Mouse (Mus musculus) spleen, embryonic (tissue): Measurements from ENCODE around the gene Rnf220.

Experiments used
- CTCF ChIA-PET: fragments of 350-600 bp; sonication (Branson Sonifier 250); formaldehyde crosslinking; loops from one replicate; lab custom pipeline; 2022; lab: Charles Lee

Gene Rnf220

DNA sequence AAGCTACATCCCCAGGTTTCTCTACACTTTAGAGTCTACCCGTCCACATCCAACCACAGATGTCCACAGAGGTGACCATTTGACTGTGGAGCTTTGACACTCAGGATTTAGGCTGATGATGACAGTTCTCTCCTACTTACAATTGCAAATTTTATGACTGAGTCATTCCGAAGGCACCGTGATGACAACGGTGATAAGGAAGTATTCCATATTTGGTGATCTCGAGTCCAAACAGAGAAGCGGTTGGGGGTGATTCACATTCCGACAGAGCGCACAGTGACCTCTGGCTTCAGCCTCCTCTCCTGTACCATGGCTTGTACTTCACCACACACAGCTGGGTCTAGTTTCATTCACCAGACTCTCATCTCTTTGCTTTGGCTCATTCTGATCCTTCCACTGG lies 115.0 kb downstream of the Rnf220 start:
- CTCF ChIA-PET = interaction anchor here (0.6 kb wide), 1 partner anchor 1662 kb away, joined by 7 read pairs; no protein-coding TSS in a partner anchor

DNA sequence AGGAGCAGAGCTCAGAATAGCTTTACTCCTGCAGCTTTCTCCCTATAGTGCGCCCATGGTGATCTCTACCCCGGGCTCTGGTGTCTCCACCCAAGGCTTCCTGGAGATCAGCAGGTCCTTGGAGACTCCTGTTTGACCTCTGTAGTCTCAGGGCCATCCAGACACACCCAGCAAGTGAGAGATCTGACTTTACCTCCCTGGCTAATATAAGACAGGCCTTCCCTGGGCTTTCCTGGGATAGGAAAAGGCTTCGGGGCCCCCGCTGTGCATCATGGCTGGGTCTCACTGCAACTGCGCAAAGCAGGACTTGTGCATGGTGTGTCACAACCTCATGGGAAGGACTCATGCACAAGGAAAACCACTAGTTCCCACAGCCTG lies 116.3 kb downstream of the Rnf220 start:
- CTCF ChIA-PET = no interaction called here

DNA sequence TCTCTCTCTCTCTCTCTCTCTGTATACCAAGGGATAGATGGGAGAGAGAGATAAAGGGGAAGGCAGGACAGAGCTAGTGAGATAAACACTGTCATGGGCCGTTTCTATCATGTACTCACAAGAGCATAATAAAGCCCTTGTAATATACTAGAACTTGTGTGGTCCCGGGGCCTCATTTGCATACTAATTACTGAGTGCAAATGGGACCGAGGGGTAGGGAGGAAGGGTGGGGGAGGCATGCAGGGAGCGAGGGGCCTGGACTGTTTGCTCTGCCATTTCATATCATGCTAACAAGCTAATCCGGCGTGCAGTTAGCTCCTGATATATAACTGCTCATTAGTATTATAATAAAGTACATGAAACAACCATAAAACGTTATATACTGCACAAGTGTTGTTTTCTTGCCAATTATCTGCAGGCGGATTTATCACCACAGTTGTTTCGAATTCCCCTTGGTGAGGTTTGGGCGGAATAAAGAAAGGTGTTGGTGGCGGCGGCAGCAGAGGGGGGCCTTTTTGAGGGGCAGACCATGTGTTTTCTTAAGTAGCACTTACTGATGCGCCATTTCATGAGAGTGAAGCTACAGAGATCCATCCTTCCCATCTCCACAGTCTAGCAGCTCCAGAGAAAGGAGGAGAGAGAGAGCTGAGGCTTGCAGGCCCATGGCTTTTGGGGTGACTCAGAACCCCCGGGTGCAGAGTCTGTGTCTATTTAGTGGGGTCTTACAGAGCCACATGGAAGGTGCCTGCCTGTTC lies 116.9 kb downstream of the Rnf220 start:
- CTCF ChIA-PET = no interaction called here

GRCm38 (mm10) chr4:117374078-117374540 lies 122.7 kb downstream of the Rnf220 start:
- CTCF ChIA-PET = no interaction called here

GRCm38 (mm10) chr4:117373324-117374077 lies 123.4 kb downstream of the Rnf220 start:
- CTCF ChIA-PET = no interaction called here

DNA sequence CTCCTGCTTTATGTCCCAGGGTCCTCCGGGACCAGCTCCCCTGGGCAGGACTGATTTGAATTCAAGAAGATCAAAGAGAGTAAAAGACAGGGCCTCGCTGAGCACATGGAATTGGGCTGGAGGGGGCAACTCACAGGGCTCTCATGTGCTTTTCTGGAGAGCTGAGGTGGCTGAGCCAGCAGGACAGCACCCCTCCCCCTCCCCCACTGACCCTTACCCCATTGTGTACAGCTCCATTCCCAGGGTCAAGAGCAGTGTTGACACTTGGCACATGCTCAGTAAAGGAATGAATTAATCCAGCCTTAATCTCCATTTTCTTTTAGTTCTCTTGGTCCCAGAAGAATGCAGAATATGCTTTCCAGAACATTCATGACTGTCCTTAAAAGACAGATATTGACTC lies 125.0 kb downstream of the Rnf220 start:
- CTCF ChIA-PET = no interaction called here

GRCm38 (mm10) chr4:117370354-117370753 lies 126.5 kb downstream of the Rnf220 start:
- CTCF ChIA-PET = no interaction called here

DNA sequence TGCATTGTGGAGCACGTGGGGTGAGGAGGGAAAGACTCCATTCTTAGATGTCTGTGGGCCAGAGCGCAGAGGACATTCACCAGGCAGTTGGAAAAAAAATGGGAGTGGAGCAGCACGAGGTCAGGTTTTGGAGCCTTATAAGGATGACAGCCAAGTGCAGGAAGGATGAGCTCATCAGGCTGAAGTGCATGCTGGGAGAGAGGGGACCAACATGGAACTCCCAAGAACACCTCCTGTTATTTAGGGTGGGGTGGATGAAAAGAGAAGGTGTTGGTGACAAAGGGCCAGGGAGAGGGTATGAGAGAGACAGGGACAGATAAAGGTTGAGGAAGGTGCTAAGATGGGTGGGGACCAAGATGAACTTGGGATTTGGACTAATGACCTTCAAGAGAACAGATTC lies 127.3 kb downstream of the Rnf220 start:
- CTCF ChIA-PET = no interaction called here

DNA sequence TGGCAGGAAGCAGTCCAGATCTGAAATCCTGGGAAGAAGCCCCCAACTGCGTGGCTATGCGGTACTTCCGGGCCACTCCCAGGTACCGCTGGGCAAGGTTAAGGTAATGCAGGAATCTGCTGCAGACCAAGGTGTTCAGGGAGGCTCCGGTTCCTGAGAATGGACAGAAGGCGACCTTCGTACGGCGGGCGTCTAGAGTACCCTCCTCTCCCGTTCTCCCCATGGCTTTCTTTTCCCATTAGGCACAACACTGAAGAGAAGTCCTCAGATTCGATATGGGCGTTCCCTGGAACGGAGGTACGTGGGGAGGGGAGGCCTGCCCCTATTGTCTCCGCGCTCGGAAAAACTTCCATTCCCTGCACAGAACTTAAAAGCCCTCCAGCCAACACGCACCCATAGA lies 129.5 kb downstream of the Rnf220 start:
- CTCF ChIA-PET = no interaction called here

GRCm38 (mm10) chr4:117362085-117362484 lies 134.8 kb downstream of the Rnf220 start:
- CTCF ChIA-PET = no interaction called here

GRCm38 (mm10) chr4:117361558-117361873 lies 135.3 kb downstream of the Rnf220 start:
- CTCF ChIA-PET = no interaction called here

GRCm38 (mm10) chr4:117360713-117361557 lies 135.9 kb downstream of the Rnf220 start:
- CTCF ChIA-PET = no interaction called here

DNA sequence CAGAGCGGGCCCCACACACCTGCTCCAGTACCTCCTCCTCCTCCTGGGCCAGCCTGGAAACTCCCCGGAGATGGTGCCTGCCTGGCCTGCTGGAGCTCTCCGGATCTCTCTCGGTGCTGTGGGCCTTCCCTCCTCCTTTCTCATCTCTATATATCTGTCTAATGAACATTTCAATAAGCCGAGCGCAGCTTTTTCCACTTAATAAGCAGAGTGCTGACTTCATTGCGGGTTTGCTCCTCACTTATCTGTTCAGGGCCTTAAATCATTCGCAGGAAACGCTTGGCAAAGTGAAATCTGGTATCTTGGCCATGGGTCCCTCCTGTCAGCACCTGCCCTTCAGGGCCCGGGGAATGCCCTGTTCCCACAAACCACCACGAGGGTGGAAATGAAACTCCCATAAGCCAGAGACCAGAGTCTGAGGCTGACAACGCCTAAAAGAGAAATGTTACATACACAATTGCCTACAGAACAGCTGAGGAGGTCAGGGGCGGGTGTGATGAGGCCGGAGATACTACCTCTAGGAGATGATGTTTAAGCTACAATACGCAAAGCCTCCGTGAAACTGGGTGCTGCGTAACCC lies 137.0 kb downstream of the Rnf220 start:
- CTCF ChIA-PET = no interaction called here

DNA sequence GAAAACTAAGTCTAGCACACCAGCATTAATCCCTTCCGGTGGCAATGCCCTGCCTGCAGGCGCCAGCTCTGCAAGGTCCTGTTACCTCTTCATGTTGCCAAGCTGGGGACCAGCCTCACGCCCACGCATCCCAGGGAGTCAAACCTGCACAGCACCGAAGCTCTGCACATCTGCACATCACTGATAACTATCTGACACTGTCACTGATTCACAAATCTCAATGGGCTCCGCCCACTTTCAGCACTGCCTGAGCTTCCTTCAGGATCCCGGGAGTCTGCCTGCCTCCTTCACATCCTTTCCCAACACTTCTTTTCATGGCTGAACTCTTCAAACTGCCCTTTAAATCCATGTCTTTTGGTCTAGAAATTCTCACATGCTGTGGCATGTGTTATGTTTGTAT lies 138.9 kb downstream of the Rnf220 start:
- CTCF ChIA-PET = no interaction called here

- CTCF ChIA-PET = no interaction called here
Observed at GRCm38 (mm10) chr4:117357104-117357503, 139.7 kb downstream of the Rnf220 start.

DNA sequence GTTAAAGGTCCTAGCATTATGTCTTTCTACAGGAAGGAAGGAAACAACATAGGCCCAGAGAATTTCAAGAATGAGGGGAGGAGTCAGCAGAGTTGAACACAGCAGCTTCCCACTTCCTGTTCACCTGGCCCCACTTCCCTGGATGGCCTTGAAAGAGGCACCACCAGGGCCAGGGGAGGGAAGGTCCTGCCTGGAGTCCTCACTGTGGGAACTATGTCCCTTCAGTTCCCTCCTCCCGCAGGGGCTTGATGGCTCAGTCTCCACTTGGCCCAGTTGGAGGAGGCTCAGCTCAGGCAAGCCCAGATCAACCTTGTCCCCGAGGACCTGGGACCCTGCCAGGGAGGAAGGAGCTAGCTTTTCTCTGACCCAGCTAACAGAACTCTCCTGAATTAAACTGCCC lies 140.6 kb downstream of the Rnf220 start:
- CTCF ChIA-PET = no interaction called here

GRCm38 (mm10) chr4:117354651-117355050 lies 142.2 kb downstream of the Rnf220 start:
- CTCF ChIA-PET = no interaction called here

DNA sequence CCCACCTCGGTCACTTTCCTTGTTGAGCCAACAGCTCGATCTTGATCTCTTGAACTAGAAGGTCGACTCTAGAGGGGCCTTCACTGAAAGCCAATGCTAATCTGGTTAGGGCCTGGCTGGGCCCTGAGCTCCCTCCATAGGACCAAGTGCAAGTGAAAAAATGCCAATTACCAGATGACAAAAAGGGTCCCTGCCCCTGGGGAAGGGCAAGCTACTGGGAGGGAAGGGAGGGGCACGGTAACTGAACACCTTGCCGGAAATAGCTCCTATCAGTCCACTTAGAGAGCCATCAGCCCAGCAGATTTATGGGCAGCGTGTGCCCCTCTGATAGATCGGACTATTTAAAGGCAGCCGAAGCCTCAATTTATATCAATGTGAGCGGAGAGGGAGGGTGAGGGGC lies 143.9 kb downstream of the Rnf220 start:
- CTCF ChIA-PET = no interaction called here

GRCm38 (mm10) chr4:117352071-117352470 lies 144.8 kb downstream of the Rnf220 start:
- CTCF ChIA-PET = no interaction called here

- CTCF ChIA-PET = no interaction called here
Observed at GRCm38 (mm10) chr4:117350139-117350693, 146.6 kb downstream of the Rnf220 start.

GRCm38 (mm10) chr4:117349327-117349726 lies 147.5 kb downstream of the Rnf220 start:
- CTCF ChIA-PET = no interaction called here

DNA sequence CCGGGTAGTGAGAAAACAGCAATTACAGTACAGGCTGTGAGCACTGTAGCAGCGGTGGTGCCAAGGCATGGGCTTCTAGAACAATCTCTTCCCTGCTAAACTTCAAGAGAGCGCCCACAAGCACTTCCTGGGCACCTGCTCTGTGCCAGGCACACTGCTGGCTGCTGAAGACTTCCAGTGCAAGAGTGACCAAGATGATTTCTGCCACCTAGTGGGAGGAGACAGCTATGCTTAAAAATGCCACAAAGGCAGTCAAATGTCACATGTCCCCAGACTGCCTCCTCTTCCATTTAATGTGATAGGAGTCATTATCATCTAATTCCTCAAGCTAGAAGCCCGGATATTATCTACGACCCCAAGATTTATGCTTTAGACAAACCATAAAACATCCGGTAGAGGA lies 150.8 kb downstream of the Rnf220 start:
- CTCF ChIA-PET = no interaction called here
